30 mouse cellular contexts compared by ENCODE assay signal in the genomic region with DNA sequence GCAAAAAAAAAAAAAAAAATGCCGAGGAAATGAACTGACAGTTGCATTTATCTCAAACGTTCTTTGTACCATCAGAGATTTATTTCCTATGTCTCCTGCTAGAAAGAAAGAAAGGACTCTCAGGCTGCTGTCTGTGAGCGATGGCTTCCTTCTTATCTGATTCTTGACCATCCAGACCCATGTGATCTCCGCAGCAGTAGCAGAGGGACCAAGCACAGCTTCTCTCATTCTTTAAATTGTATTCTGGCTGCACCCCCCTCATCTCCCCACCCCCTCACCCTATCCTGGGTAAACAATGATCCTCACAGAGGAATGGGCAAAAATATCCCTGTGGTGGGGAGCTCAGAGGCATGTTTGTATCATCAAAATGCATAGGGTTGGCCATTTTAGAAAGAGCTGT.
A peak's percentile ranks its signal among the peaks of the same experiment; 100 is the strongest.
DNase-seq lines count a peak whose midpoint lies in the region; ATAC-seq and TF ChIP-seq lines count a peak whose summit lies in the region.
"Had no signal": no experiment of that assay in that cellular context is flagged by ENCODE, and none has a peak within 500 bp of the region (broad histone marks: within the 10 kb centered on the region; RNA-seq: fewer than 3 reads in every experiment).

No protein-coding gene starts in this region.

- no peaks in the 10 kb centered on the region; the same call in 1 of the 2 replicates for H3K4me1 ChIP-seq in hindbrain, embryonic 14.5 days (replicated peaks; ENCODE audit: control insufficient read depth, insufficient read depth, low read length)
- no peaks in the 10 kb centered on the region; the same call in 1 of the 2 replicates for H3K4me1 ChIP-seq in hindbrain, postnatal 0 days (ENCODE audit: insufficient read depth, low read length)
- H3K4me1 ChIP-seq in kidney, postnatal 0 days (replicated peaks; ENCODE audit: insufficient read depth, low read length) = no peaks in the 10 kb centered on the region
- peaks cover 6% of the 10 kb centered on the region for H3K4me1 ChIP-seq in neural tube, embryonic 15.5 days
- H3K4me1 ChIP-seq: limb, embryonic 10.5 days; liver, embryonic 13.5 days had no signal

- no peak for DNase-seq in hindbrain, embryonic 14.5 days (ENCODE audit: low spot score)
- DNase-seq in hindbrain, postnatal 0 days (ENCODE audit: low spot score) = no peak
- peak; percentile 18 for DNase-seq in kidney, postnatal 0 days (ENCODE audit: low spot score)
- no peak for DNase-seq in kidney, adult 18-20 months
- peak; percentile 22 for DNase-seq in lung, postnatal 36 days
- no peak for DNase-seq in lung, postnatal 10 days
- no peak for DNase-seq in retina, embryonic 14.5 days (ENCODE audit: low spot score)
- DNase-seq: adrenal gland, postnatal 10 days; B cell, adult 2 months; cerebellum, adult 8-10 months; cerebellum, postnatal 25 days; gastrocnemius, adult 2 months; gastrocnemius, postnatal 36 days; heart, adult 18-20 months; heart, postnatal 36 days; kidney, postnatal 36 days; liver, embryonic 13.5 days; right cerebral cortex, postnatal 25 days; thymus, postnatal 14 days had no signal

- 59% methylated on average over 4 of the region's 4 CpGs for WGBS in hindbrain, embryonic 14.5 days
- 58% methylated on average over 4 of the region's 4 CpGs for WGBS in hindbrain, postnatal 0 days
- WGBS in kidney, postnatal 0 days = 54% methylated on average over 4 of the region's 4 CpGs
- 40% methylated on average over 4 of the region's 4 CpGs for WGBS in neural tube, embryonic 15.5 days

- H3K36me3 ChIP-seq in hindbrain, embryonic 14.5 days (replicated peaks; ENCODE audit: control insufficient read depth, insufficient read depth) = peaks cover 15% of the 10 kb centered on the region; the same call in 1 of the 2 replicates
- H3K36me3 ChIP-seq in hindbrain, postnatal 0 days (ENCODE audit: insufficient read depth, low read length) = no peaks in the 10 kb centered on the region; the same call in 1 of the 2 replicates
- H3K36me3 ChIP-seq in kidney, postnatal 0 days (ENCODE audit: insufficient read depth, low read length) = 0 out of 2 replicates have a peak, but pooled peaks cover 3% of the 10 kb centered on the region
- peaks cover 8% of the 10 kb centered on the region; the same call in 1 of the 2 replicates for H3K36me3 ChIP-seq in neural tube, embryonic 15.5 days
- H3K36me3 ChIP-seq: liver, embryonic 13.5 days had no signal

- TF ChIP-seq CTCF in hindbrain, postnatal 0 days (IDR thresholded peaks at IDR 0.05; ENCODE audit: low read depth) = no peak
- no peak for TF ChIP-seq CTCF in kidney, postnatal 0 days (IDR thresholded peaks at IDR 0.05; ENCODE audit: low read depth)

- H3K9me3 ChIP-seq in hindbrain, embryonic 14.5 days (ENCODE audit: control insufficient read depth, low read length) = no peaks in the 10 kb centered on the region
- no peaks in the 10 kb centered on the region for H3K9me3 ChIP-seq in hindbrain, postnatal 0 days (ENCODE audit: low read length)
- H3K9me3 ChIP-seq in kidney, postnatal 0 days (replicated peaks; ENCODE audit: low read length) = no peaks in the 10 kb centered on the region
- no peaks in the 10 kb centered on the region for H3K9me3 ChIP-seq in neural tube, embryonic 15.5 days (replicated peaks)
- H3K9me3 ChIP-seq: embryonic facial prominence, embryonic 15.5 days; forebrain, embryonic 12.5 days; limb, embryonic 10.5 days; limb, embryonic 15.5 days; liver, embryonic 13.5 days had no signal

- H3K27ac ChIP-seq in hindbrain, embryonic 14.5 days = peak overlapping the region; percentile 28; the same call in 1 of the 2 replicates
- H3K27ac ChIP-seq in hindbrain, postnatal 0 days = no peak overlapping the region
- no peak overlapping the region for H3K27ac ChIP-seq in kidney, postnatal 0 days
- peak overlapping the region; percentile 14; the same call in 1 of the 2 replicates for H3K27ac ChIP-seq in neural tube, embryonic 15.5 days (replicated peaks)
- H3K27ac ChIP-seq: embryonic facial prominence, embryonic 10.5 days; embryonic facial prominence, embryonic 15.5 days; forebrain, embryonic 12.5 days; gastrocnemius, adult 2 months; limb, embryonic 10.5 days; limb, embryonic 15.5 days; liver, embryonic 13.5 days; macrophage had no signal

- no peaks in the 10 kb centered on the region for H3K27me3 ChIP-seq in hindbrain, embryonic 14.5 days (ENCODE audit: control insufficient read depth, insufficient read depth, low read length)
- H3K27me3 ChIP-seq in hindbrain, postnatal 0 days (ENCODE audit: insufficient read depth, low read length) = no peaks in the 10 kb centered on the region
- no peaks in the 10 kb centered on the region for H3K27me3 ChIP-seq in kidney, postnatal 0 days (ENCODE audit: insufficient read depth, low read length)
- no peaks in the 10 kb centered on the region for H3K27me3 ChIP-seq in neural tube, embryonic 15.5 days (replicated peaks)
- H3K27me3 ChIP-seq: embryonic facial prominence, embryonic 15.5 days; forebrain, embryonic 12.5 days; limb, embryonic 15.5 days; liver, embryonic 13.5 days had no signal

- no peak overlapping the region for H3K4me2 ChIP-seq in hindbrain, embryonic 14.5 days (replicated peaks)
- H3K4me2 ChIP-seq in hindbrain, postnatal 0 days (ENCODE audit: low read depth, low read length) = no peak overlapping the region
- no peak overlapping the region for H3K4me2 ChIP-seq in kidney, postnatal 0 days (ENCODE audit: low read length)
- no peak overlapping the region for H3K4me2 ChIP-seq in neural tube, embryonic 15.5 days
- H3K4me2 ChIP-seq: embryonic facial prominence, embryonic 15.5 days; forebrain, embryonic 12.5 days; heart, embryonic 11.5 days; limb, embryonic 15.5 days; liver, embryonic 13.5 days had no signal

- no peak overlapping the region for H3K4me3 ChIP-seq in hindbrain, embryonic 14.5 days (replicated peaks; ENCODE audit: low read length)
- H3K4me3 ChIP-seq in hindbrain, postnatal 0 days (ENCODE audit: low read length) = no peak overlapping the region
- no peak overlapping the region for H3K4me3 ChIP-seq in kidney, postnatal 0 days (replicated peaks; ENCODE audit: low read depth, low read length)
- H3K4me3 ChIP-seq in neural tube, embryonic 15.5 days (replicated peaks) = no peak overlapping the region
- H3K4me3 ChIP-seq: embryonic facial prominence, embryonic 10.5 days; embryonic facial prominence, embryonic 15.5 days; forebrain, embryonic 12.5 days; gastrocnemius, adult 2 months; limb, embryonic 10.5 days; limb, embryonic 15.5 days; liver, embryonic 13.5 days; myocyte had no signal

- ATAC-seq in hindbrain, embryonic 14.5 days (ENCODE audit: low FRiP score) = no peak
- ATAC-seq in hindbrain, postnatal 0 days = no peak
- no peak for ATAC-seq in kidney, postnatal 0 days (replicated peaks; ENCODE audit: low FRiP score, low read depth)
- no peak for ATAC-seq in neural tube, embryonic 15.5 days (ENCODE audit: low FRiP score)
- ATAC-seq: activated CD4-positive, CD25-positive, alpha-beta regulatory T cell, adult 4 months; inflammation-experienced regulatory T-cells, adult 6 months had no signal

- no peak overlapping the region for H3K9ac ChIP-seq in hindbrain, embryonic 14.5 days
- no peak overlapping the region for H3K9ac ChIP-seq in hindbrain, postnatal 0 days (replicated peaks; ENCODE audit: low read length)
- no peak overlapping the region for H3K9ac ChIP-seq in kidney, postnatal 0 days (ENCODE audit: low read depth, low read length)
- no peak overlapping the region for H3K9ac ChIP-seq in neural tube, embryonic 15.5 days (replicated peaks)
- H3K9ac ChIP-seq: embryonic facial prominence, embryonic 15.5 days; forebrain, embryonic 12.5 days; limb, embryonic 15.5 days; liver, embryonic 13.5 days had no signal

Comparison
In these comparisons a context has a peak if more than half of its experiments do, and no peak if none do; other contexts are left out.
1. DNase-seq: peak in kidney, postnatal 0 days (single experiment) and lung, postnatal 36 days (single experiment); none in hindbrain, embryonic 14.5 days (single experiment), hindbrain, postnatal 0 days (single experiment), kidney, adult 18-20 months (single experiment), lung, postnatal 10 days (single experiment) and retina, embryonic 14.5 days (single experiment).
2. H3K27ac ChIP-seq: peak in hindbrain, embryonic 14.5 days (single experiment) and neural tube, embryonic 15.5 days (single experiment); none in hindbrain, postnatal 0 days (single experiment) and kidney, postnatal 0 days (single experiment).